Mouse (Mus musculus): Measurements from ENCODE around the gene Mxd4. TPM values are rescaled to one million over a fixed set of nuclear protein-coding genes. Genes with fewer than 3 reads are reported as not detected.

Gene Mxd4
- polyA plus RNA-seq, 1 experiment from 2014 or later: 3.2 TPM

GRCm38 (mm10) chr5:34168950-34169891 lies 18.3 kb downstream of the Mxd4 start, which contains the start of the genes Poln and Haus3:
Gene Poln, minus strand, starts transcription at chr5:34169448.
Gene Haus3, minus strand, starts transcription at chr5:34169527.
- ATAC-seq (ENCODE audit: low read depth): peak; percentile 99
- H3K4me1 ChIP-seq (replicated peaks): peaks cover 40% of the 10 kb centered on the region
- peak; percentile 99 for DNase-seq
- no peaks in the 10 kb centered on the region for H3K27me3 ChIP-seq
- peaks cover 10% of the 10 kb centered on the region for H3K36me3 ChIP-seq
- peak within 1 kb of the TSS; percentile 77 for H3K4me2 ChIP-seq
- H3K27ac ChIP-seq: peak within 1 kb of the TSS; percentile 94
- H3K9me3 ChIP-seq (replicated peaks): no peaks in the 10 kb centered on the region
- WGBS (ENCODE audit: insufficient replicate concordance): under 1% methylated on average over 57 of the region's 57 CpGs
- peak within 1 kb of the TSS; percentile 90 for H3K9ac ChIP-seq
- peak within 1 kb of the TSS; percentile 89 for H3K4me3 ChIP-seq (replicated peaks)

- Histone ChIP-seq H3K4me1 (replicated peaks) (peaks cover 40% of the 10 kb centered on the region), H3K9me3 (replicated peaks) (no peaks in the 10 kb centered on the region), H3K27me3 (no peaks in the 10 kb centered on the region), H3K27ac (no peak overlapping the region), H3K9ac (peak overlapping the region; percentile 54), H3K36me3 (peaks cover 15% of the 10 kb centered on the region), H3K4me2 (peak overlapping the region; percentile 69), H3K4me3 (replicated peaks) (peak overlapping the region; percentile 89)
- 73% methylated on average over 4 of the region's 4 CpGs for WGBS (ENCODE audit: insufficient replicate concordance)
- ATAC-seq (ENCODE audit: low read depth) (no peak), DNase-seq (no peak)
These were observed 19.7 kb downstream of the Mxd4 start for GRCm38 (mm10) chr5:34167857-34168256.

GRCm38 (mm10) chr5:34165793-34166192 lies 21.7 kb downstream of the Mxd4 start:
- DNase-seq (no peak), ATAC-seq (ENCODE audit: low read depth) (no peak)
- Histone ChIP-seq H3K27me3 (no peaks in the 10 kb centered on the region), H3K36me3 (peaks cover 22% of the 10 kb centered on the region), H3K27ac (no peak overlapping the region), H3K4me1 (replicated peaks) (peaks cover 42% of the 10 kb centered on the region), H3K4me2 (peak overlapping the region; percentile 59), H3K4me3 (replicated peaks) (peak overlapping the region; percentile 44), H3K9ac (peak overlapping the region; percentile 49; the same call in 1 of the 2 replicates), H3K9me3 (replicated peaks) (no peaks in the 10 kb centered on the region)
- WGBS (ENCODE audit: insufficient replicate concordance): 21% methylated on average over 4 of the region's 4 CpGs

- no peak for ATAC-seq (ENCODE audit: low read depth)
- H3K9me3 ChIP-seq (replicated peaks): no peaks in the 10 kb centered on the region
- H3K27ac ChIP-seq: no peak overlapping the region
- peaks cover 3% of the 10 kb centered on the region; the same call in 1 of the 2 replicates for H3K36me3 ChIP-seq
- DNase-seq: no peak
- no peaks in the 10 kb centered on the region for H3K4me1 ChIP-seq (replicated peaks)
- no peak overlapping the region for H3K9ac ChIP-seq
- H3K4me2 ChIP-seq: no peak overlapping the region
- no peaks in the 10 kb centered on the region for H3K27me3 ChIP-seq
- H3K4me3 ChIP-seq (replicated peaks): no peak overlapping the region
These were observed 39.0 kb downstream of the Mxd4 start for GRCm38 (mm10) chr5:34148476-34148875.

- ATAC-seq (ENCODE audit: low read depth) (no peak), DNase-seq (no peak)
- no peaks in the 10 kb centered on the region for H3K9me3 ChIP-seq (replicated peaks)
- no peak overlapping the region for H3K9ac ChIP-seq
- H3K36me3 ChIP-seq: no peaks in the 10 kb centered on the region
- H3K27ac ChIP-seq: no peak overlapping the region
- no peak overlapping the region for H3K4me3 ChIP-seq (replicated peaks)
- H3K27me3 ChIP-seq: no peaks in the 10 kb centered on the region
- H3K4me1 ChIP-seq (replicated peaks): no peaks in the 10 kb centered on the region
- 75% methylated on average over 3 of the region's 3 CpGs for WGBS (ENCODE audit: insufficient replicate concordance)
- no peak overlapping the region for H3K4me2 ChIP-seq
These were observed 40.0 kb downstream of the Mxd4 start for GRCm38 (mm10) chr5:34147554-34147953.

- Histone ChIP-seq H3K9ac (no peak overlapping the region), H3K27ac (no peak overlapping the region), H3K4me2 (no peak overlapping the region), H3K4me1 (replicated peaks) (no peaks in the 10 kb centered on the region), H3K9me3 (replicated peaks) (no peaks in the 10 kb centered on the region), H3K4me3 (replicated peaks) (no peak overlapping the region), H3K36me3 (no peaks in the 10 kb centered on the region), H3K27me3 (no peaks in the 10 kb centered on the region)
- ATAC-seq (ENCODE audit: low read depth) (no peak), DNase-seq (no peak)
- 0% methylated on average over 1 of the region's 1 CpGs for WGBS (ENCODE audit: insufficient replicate concordance)
These were observed 47.8 kb downstream of the Mxd4 start for GRCm38 (mm10) chr5:34139751-34140150.

GRCm38 (mm10) chr5:34132731-34133130 lies 54.8 kb downstream of the Mxd4 start:
- Histone ChIP-seq H3K9ac (no peak overlapping the region), H3K27ac (no peak overlapping the region), H3K27me3 (no peaks in the 10 kb centered on the region), H3K4me3 (replicated peaks) (no peak overlapping the region), H3K36me3 (no peaks in the 10 kb centered on the region), H3K9me3 (replicated peaks) (no peaks in the 10 kb centered on the region), H3K4me1 (replicated peaks) (no peaks in the 10 kb centered on the region), H3K4me2 (no peak overlapping the region)
- ATAC-seq (ENCODE audit: low read depth) (no peak), DNase-seq (no peak)
- WGBS (ENCODE audit: insufficient replicate concordance): 60% methylated on average over 2 of the region's 2 CpGs

- ATAC-seq (ENCODE audit: low read depth) (no peak), DNase-seq (no peak)
- H3K4me3 ChIP-seq (replicated peaks): no peak overlapping the region
- H3K27me3 ChIP-seq: no peaks in the 10 kb centered on the region
- H3K9me3 ChIP-seq (replicated peaks): no peaks in the 10 kb centered on the region
- no peaks in the 10 kb centered on the region for H3K36me3 ChIP-seq
- no peaks in the 10 kb centered on the region for H3K4me1 ChIP-seq (replicated peaks)
- no peak overlapping the region for H3K9ac ChIP-seq
- 9% methylated on average over 1 of the region's 1 CpGs for WGBS (ENCODE audit: insufficient replicate concordance)
- no peak overlapping the region for H3K27ac ChIP-seq
- no peak overlapping the region for H3K4me2 ChIP-seq
These were observed 63.4 kb downstream of the Mxd4 start for GRCm38 (mm10) chr5:34124131-34124530.

Other genes with a start within 250 kb of the Mxd4 start
- 5.0 and 7.0 TPM in 2 replicates for gene Gm1673, start 204.3 kb downstream of the Mxd4 start, polyA plus RNA-seq (2015; fragmentation: Nextera tagmentation; extraction: Ambion mirVana)
- gene Nat8l, start 191.7 kb downstream of the Mxd4 start, polyA plus RNA-seq (2015; fragmentation: Nextera tagmentation; extraction: Ambion mirVana): 0.05 and 0.06 TPM in 2 replicates
- 0.64 and 0.97 TPM in 2 replicates for gene Poln, start 18.3 kb downstream of the Mxd4 start, polyA plus RNA-seq (2015; fragmentation: Nextera tagmentation; extraction: Ambion mirVana)
- gene Haus3, start 18.2 kb downstream of the Mxd4 start, polyA plus RNA-seq (2015; fragmentation: Nextera tagmentation; extraction: Ambion mirVana): 31.0 and 42.5 TPM in 2 replicates
- 0.02 TPM in 1 of 2 replicates, not detected in the other for gene Zfyve28, start 100.7 kb upstream of the Mxd4 start, polyA plus RNA-seq (2015; fragmentation: Nextera tagmentation; extraction: Ambion mirVana)
- gene Cfap99, start 100.9 kb upstream of the Mxd4 start, polyA plus RNA-seq (2015; fragmentation: Nextera tagmentation; extraction: Ambion mirVana): not detected in 2 replicates
- gene Rnf4, start 148.6 kb upstream of the Mxd4 start, polyA plus RNA-seq (2015; fragmentation: Nextera tagmentation; extraction: Ambion mirVana): 79.1 and 89.1 TPM in 2 replicates
- gene Fam193a, start 182.2 kb upstream of the Mxd4 start, polyA plus RNA-seq (2015; fragmentation: Nextera tagmentation; extraction: Ambion mirVana): 3.8 and 3.9 TPM in 2 replicates

All from liver, embryonic 13.5 days (tissue).